Mouse (Mus musculus): Measurements from ENCODE around the gene Mtus2. TPM values are rescaled to one million over a fixed set of nuclear protein-coding genes. Genes with fewer than 3 reads are reported as not detected.

Gene Mtus2
- polyA plus RNA-seq, 1 experiment = 8.7 TPM

- Histone ChIP-seq H3K4me3 (ENCODE audit: control insufficient read depth, insufficient read depth, low read length) (no peak overlapping the region), H3K27ac (ENCODE audit: control insufficient read depth, insufficient read depth, low read length) (no peak overlapping the region), H3K36me3 (ENCODE audit: control insufficient read depth, insufficient read depth, low read length) (no peaks in the 10 kb centered on the region; the same call in 1 of the 2 replicates), H3K4me1 (replicated peaks; ENCODE audit: control insufficient read depth, insufficient read depth, low read length) (no peaks in the 10 kb centered on the region), H3K27me3 (ENCODE audit: control insufficient read depth, insufficient read depth, low read length) (no peaks in the 10 kb centered on the region)
- WGBS = 99% methylated on average over 3 of the region's 3 CpGs
- TF ChIP-seq CTCF (IDR thresholded peaks at IDR 0.05; ENCODE audit: borderline replicate concordance, control insufficient read depth, extremely low read depth, insufficient read depth, low read length, poor library complexity) (no peak), POLR2A (IDR thresholded peaks at IDR 0.05; ENCODE audit: control insufficient read depth, extremely low read depth, insufficient read depth, low read length, poor library complexity) (no peak)
- no peak for DNase-seq
Measured at GRCm38 (mm10) chr5:148328982-148329381, 371.9 kb downstream of the Mtus2 start.

GRCm38 (mm10) chr5:148331229-148331776, 374.2 kb downstream of the Mtus2 start:
- no peaks in the 10 kb centered on the region for H3K4me1 ChIP-seq (replicated peaks; ENCODE audit: control insufficient read depth, insufficient read depth, low read length)
- H3K4me3 ChIP-seq (ENCODE audit: control insufficient read depth, insufficient read depth, low read length) = no peak overlapping the region
- H3K36me3 ChIP-seq (ENCODE audit: control insufficient read depth, insufficient read depth, low read length) = no peaks in the 10 kb centered on the region; the same call in none of the 2 replicates
- no peak overlapping the region for H3K27ac ChIP-seq (ENCODE audit: control insufficient read depth, insufficient read depth, low read length)
- no peak for DNase-seq
- no peaks in the 10 kb centered on the region for H3K27me3 ChIP-seq (ENCODE audit: control insufficient read depth, insufficient read depth, low read length)
- no peak for TF ChIP-seq CTCF (IDR thresholded peaks at IDR 0.05; ENCODE audit: borderline replicate concordance, control insufficient read depth, extremely low read depth, insufficient read depth, low read length, poor library complexity)
- no peak for TF ChIP-seq POLR2A (IDR thresholded peaks at IDR 0.05; ENCODE audit: control insufficient read depth, extremely low read depth, insufficient read depth, low read length, poor library complexity)
- 93% methylated on average over 11 of the region's 11 CpGs for WGBS

DNA sequence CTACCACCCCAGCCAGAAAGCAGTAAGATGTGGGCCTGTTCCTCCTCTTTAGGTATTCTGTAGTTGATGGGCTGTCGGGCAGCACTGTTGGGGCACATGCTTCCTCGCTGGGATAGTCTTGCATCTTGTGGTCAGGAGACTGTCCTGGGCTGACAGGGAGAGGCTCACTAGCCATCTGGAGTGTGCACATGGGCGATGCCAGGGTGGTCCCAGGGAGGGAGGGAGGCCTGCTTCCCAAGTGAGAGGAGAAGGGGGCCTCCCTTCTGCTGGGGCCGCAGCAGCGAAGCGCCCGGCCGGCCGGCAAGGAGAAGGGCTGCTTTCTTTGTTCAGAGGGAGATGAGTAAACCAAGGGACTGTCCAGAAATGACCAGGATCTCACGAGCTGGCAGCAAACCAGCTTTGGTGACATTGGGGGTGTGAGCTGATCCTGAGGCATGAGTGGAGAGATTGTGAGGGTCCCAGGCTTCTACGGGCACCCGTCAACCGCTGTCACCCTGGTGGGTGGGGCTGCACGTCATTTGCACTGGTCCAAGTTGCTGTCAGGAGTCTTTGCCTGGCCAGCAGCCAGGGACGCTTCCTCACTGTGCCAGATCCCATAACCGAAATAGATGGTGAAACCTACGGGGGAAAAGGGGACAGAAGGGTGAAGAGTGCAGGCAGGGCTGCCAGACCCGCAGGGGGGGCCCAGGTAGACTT, 375.0 kb downstream of the Mtus2 start:
- Histone ChIP-seq H3K27ac (ENCODE audit: control insufficient read depth, insufficient read depth, low read length) (no peak overlapping the region), H3K36me3 (ENCODE audit: control insufficient read depth, insufficient read depth, low read length) (no peaks in the 10 kb centered on the region; the same call in none of the 2 replicates), H3K4me3 (ENCODE audit: control insufficient read depth, insufficient read depth, low read length) (no peak overlapping the region), H3K27me3 (ENCODE audit: control insufficient read depth, insufficient read depth, low read length) (no peaks in the 10 kb centered on the region), H3K4me1 (replicated peaks; ENCODE audit: control insufficient read depth, insufficient read depth, low read length) (no peaks in the 10 kb centered on the region)
- no peak for DNase-seq
- TF ChIP-seq POLR2A (IDR thresholded peaks at IDR 0.05; ENCODE audit: control insufficient read depth, extremely low read depth, insufficient read depth, low read length, poor library complexity) (no peak), CTCF (IDR thresholded peaks at IDR 0.05; ENCODE audit: borderline replicate concordance, control insufficient read depth, extremely low read depth, insufficient read depth, low read length, poor library complexity) (no peak)
- WGBS = 97% methylated on average over 18 of the region's 18 CpGs

GRCm38 (mm10) chr5:148332622-148332974, 375.5 kb downstream of the Mtus2 start:
- TF ChIP-seq CTCF (IDR thresholded peaks at IDR 0.05; ENCODE audit: borderline replicate concordance, control insufficient read depth, extremely low read depth, insufficient read depth, low read length, poor library complexity) = peak; percentile 63; the same call in 1 of the 2 replicates
- no peak for TF ChIP-seq POLR2A (IDR thresholded peaks at IDR 0.05; ENCODE audit: control insufficient read depth, extremely low read depth, insufficient read depth, low read length, poor library complexity)
- Histone ChIP-seq H3K27me3 (ENCODE audit: control insufficient read depth, insufficient read depth, low read length) (no peaks in the 10 kb centered on the region), H3K4me3 (ENCODE audit: control insufficient read depth, insufficient read depth, low read length) (no peak overlapping the region), H3K27ac (ENCODE audit: control insufficient read depth, insufficient read depth, low read length) (no peak overlapping the region), H3K4me1 (replicated peaks; ENCODE audit: control insufficient read depth, insufficient read depth, low read length) (no peaks in the 10 kb centered on the region), H3K36me3 (ENCODE audit: control insufficient read depth, insufficient read depth, low read length) (no peaks in the 10 kb centered on the region; the same call in none of the 2 replicates)
- DNase-seq = peak; percentile 68
- 64% methylated on average over 8 of the region's 8 CpGs for WGBS

DNA sequence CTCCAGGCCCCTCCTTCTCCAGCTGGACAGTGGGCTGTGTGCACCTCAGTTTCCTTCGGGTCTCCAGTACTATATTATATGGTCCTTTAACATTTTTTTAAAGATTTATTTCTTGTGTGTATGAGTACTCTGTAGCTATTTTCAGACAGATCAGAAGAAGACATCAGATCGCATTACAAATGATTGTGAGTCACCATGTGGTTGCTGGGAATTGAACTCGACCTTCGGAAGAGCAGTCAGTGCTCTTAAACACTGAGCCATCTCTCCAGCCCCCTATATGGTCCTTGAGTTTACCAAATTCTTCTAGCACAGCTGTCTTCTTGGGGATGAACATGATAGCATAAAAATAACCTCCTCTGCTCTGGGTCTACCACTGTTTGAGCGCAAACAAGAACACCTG, 382.0 kb downstream of the Mtus2 start:
- Histone ChIP-seq H3K27ac (ENCODE audit: control insufficient read depth, insufficient read depth, low read length) (no peak overlapping the region), H3K4me1 (replicated peaks; ENCODE audit: control insufficient read depth, insufficient read depth, low read length) (peaks cover 12% of the 10 kb centered on the region), H3K27me3 (ENCODE audit: control insufficient read depth, insufficient read depth, low read length) (no peaks in the 10 kb centered on the region), H3K4me3 (ENCODE audit: control insufficient read depth, insufficient read depth, low read length) (no peak overlapping the region), H3K36me3 (ENCODE audit: control insufficient read depth, insufficient read depth, low read length) (no peaks in the 10 kb centered on the region; the same call in 1 of the 2 replicates)
- WGBS = 96% methylated on average over 5 of the region's 5 CpGs
- TF ChIP-seq POLR2A (IDR thresholded peaks at IDR 0.05; ENCODE audit: control insufficient read depth, extremely low read depth, insufficient read depth, low read length, poor library complexity) (no peak), CTCF (IDR thresholded peaks at IDR 0.05; ENCODE audit: borderline replicate concordance, control insufficient read depth, extremely low read depth, insufficient read depth, low read length, poor library complexity) (no peak)
- DNase-seq = no peak

DNA sequence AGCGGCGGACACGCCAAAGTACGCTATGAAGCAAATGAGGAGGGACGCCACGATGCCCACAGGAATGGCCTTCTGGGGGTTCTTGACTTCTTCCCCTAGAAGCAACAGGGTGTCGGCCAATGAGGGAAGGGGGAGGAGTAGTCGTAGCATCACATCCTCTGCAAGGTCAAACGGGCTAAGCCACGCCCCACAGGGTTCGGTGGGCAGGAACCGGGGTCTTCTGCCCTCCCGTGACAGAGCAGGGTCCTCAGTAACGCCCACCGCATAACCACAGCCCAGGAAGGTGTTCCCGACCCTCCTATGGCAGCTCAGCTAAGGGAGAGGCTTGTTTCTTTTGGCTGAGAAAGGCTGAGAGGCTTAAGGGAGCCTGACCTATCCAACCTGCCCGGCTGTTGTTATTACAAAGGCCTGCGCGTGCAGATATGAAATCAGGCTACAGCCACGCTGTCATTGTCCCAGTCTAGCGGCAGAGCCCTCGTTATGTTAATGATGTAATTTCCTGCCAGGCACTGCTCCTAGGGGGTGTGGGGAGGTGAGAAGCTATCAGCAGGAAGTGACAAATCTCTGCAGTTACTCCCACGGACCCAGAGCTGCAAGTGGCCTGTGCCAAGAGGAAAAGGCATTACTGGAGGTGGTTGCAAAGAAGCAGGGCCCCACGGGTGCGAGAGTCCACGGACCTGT, 385.1 kb downstream of the Mtus2 start:
- peaks cover 12% of the 10 kb centered on the region for H3K4me1 ChIP-seq (replicated peaks; ENCODE audit: control insufficient read depth, insufficient read depth, low read length)
- no peaks in the 10 kb centered on the region for H3K36me3 ChIP-seq (ENCODE audit: control insufficient read depth, insufficient read depth, low read length)
- H3K27ac ChIP-seq (ENCODE audit: control insufficient read depth, insufficient read depth, low read length) = peak overlapping the region; percentile 42; the same call in 1 of the 2 replicates
- no peak for TF ChIP-seq CTCF (IDR thresholded peaks at IDR 0.05; ENCODE audit: borderline replicate concordance, control insufficient read depth, extremely low read depth, insufficient read depth, low read length, poor library complexity)
- TF ChIP-seq POLR2A (IDR thresholded peaks at IDR 0.05; ENCODE audit: control insufficient read depth, extremely low read depth, insufficient read depth, low read length, poor library complexity) = no peak
- H3K27me3 ChIP-seq (ENCODE audit: control insufficient read depth, insufficient read depth, low read length) = no peaks in the 10 kb centered on the region
- WGBS = 68% methylated on average over 26 of the region's 26 CpGs
- no peak for DNase-seq
- H3K4me3 ChIP-seq (ENCODE audit: control insufficient read depth, insufficient read depth, low read length) = peak overlapping the region; percentile 21; the same call in 1 of the 2 replicates
